Mouse (Mus musculus): ENCODE measurements around the gene Klk1b27. TPM values are rescaled to one million over a fixed set of nuclear protein-coding genes. Genes with fewer than 3 reads are reported as not detected.

Klk1b27 gene
- polyA plus RNA-seq, 1 experiment: 4.4 TPM

Other genes starting within 250 kb of the Klk1b27 start
- not detected in 2 replicates for gene Klk7, start 241.0 kb upstream of the Klk1b27 start, polyA plus RNA-seq (2012; rRNA removed)
- gene Klk6, start 227.8 kb upstream of the Klk1b27 start, polyA plus RNA-seq (2012; rRNA removed): not detected in 2 replicates
- gene Klk5, start 210.3 kb upstream of the Klk1b27 start, polyA plus RNA-seq (2012; rRNA removed): not detected in 2 replicates
- gene Klk4, start 171.1 kb upstream of the Klk1b27 start, polyA plus RNA-seq (2012; rRNA removed): not detected in 2 replicates
- gene Klk15, start 118.5 kb upstream of the Klk1b27 start, polyA plus RNA-seq (2012; rRNA removed): not detected in 2 replicates
- gene Klk1b8, start 101.6 kb upstream of the Klk1b27 start, polyA plus RNA-seq (2012; rRNA removed): 0.18 and 0.19 TPM in 2 replicates
- gene Klk1b1, start 85.5 kb upstream of the Klk1b27 start, polyA plus RNA-seq (2012; rRNA removed): not detected in 2 replicates
- gene Klk1b9, start 76.2 kb upstream of the Klk1b27 start, polyA plus RNA-seq (2012; rRNA removed): 0.22 TPM in 1 of 2 replicates, not detected in the other
- gene Klk1b11, start 56.4 kb upstream of the Klk1b27 start, polyA plus RNA-seq (2012; rRNA removed): 1.2 and 1.9 TPM in 2 replicates
- gene Klk1b26, start 40.1 kb upstream of the Klk1b27 start, polyA plus RNA-seq (2012; rRNA removed): not detected in 2 replicates
- not detected in 2 replicates for gene Klk1b21, start 50.0 kb downstream of the Klk1b27 start, polyA plus RNA-seq (2012; rRNA removed)
- gene Klk1b22, start 60.4 kb downstream of the Klk1b27 start, polyA plus RNA-seq (2012; rRNA removed): 13.3 TPM in 1 of 2 replicates, not detected in the other
- 0.06 TPM in 1 of 2 replicates, not detected in the other for gene Klk1b16, start 84.5 kb downstream of the Klk1b27 start, polyA plus RNA-seq (2012; rRNA removed)
- gene Klk1b24, start 135.9 kb downstream of the Klk1b27 start, polyA plus RNA-seq (2012; rRNA removed): 0.75 and 1.0 TPM in 2 replicates
- gene Klk1b3, start 145.9 kb downstream of the Klk1b27 start, polyA plus RNA-seq (2012; rRNA removed): 0.97 and 2.0 TPM in 2 replicates
- gene Klk1b4, start 155.1 kb downstream of the Klk1b27 start, polyA plus RNA-seq (2012; rRNA removed): 3.0 and 6.3 TPM in 2 replicates
- 8.7 and 9.8 TPM in 2 replicates for gene Klk1b5, start 163.7 kb downstream of the Klk1b27 start, polyA plus RNA-seq (2012; rRNA removed)
- gene Klk1, start 173.1 kb downstream of the Klk1b27 start, polyA plus RNA-seq (2012; rRNA removed): 834 and 917 TPM in 2 replicates
- gene Gm36864, start 183.9 kb downstream of the Klk1b27 start, polyA plus RNA-seq (2012; rRNA removed): not detected in 2 replicates
- gene 1700028J19Rik, start 194.4 kb downstream of the Klk1b27 start, polyA plus RNA-seq (2012; rRNA removed): 1.4 TPM in 2 replicates
- gene 2410002F23Rik, start 194.4 kb downstream of the Klk1b27 start, polyA plus RNA-seq (2012; rRNA removed): 98.9 and 139 TPM in 2 replicates
- not detected in 2 replicates for gene Acp4, start 205.1 kb downstream of the Klk1b27 start, polyA plus RNA-seq (2012; rRNA removed)
- gene Gm15517, start 209.2 kb downstream of the Klk1b27 start, polyA plus RNA-seq (2012; rRNA removed): not detected in 2 replicates